Mouse (Mus musculus) embryo, embryonic 10.5 days (tissue): ENCODE data around the gene Gpr156.
"Not testable (repeated sequence)": the region's sequence is repeated elsewhere in the genome, so short reads cannot be mapped to it uniquely, and the experiment has no call there.

ENCODE experiments used
- DNase-seq: peaks from one replicate; pipeline ENCODE4 v3.0.0-alpha.2; 2015; ENCODE audit warnings: low spot score

The Gpr156 gene

GRCm38 (mm10) chr16:38001766-38002165, 85.5 kb downstream of the Gpr156 start:
- DNase-seq: no peak

- no peak for DNase-seq
These were observed 86.2 kb downstream of the Gpr156 start for GRCm38 (mm10) chr16:38002485-38002884.

- no peak for DNase-seq
These were observed 88.3 kb downstream of the Gpr156 start for GRCm38 (mm10) chr16:38004486-38005020.

GRCm38 (mm10) chr16:38005471-38005870, 89.2 kb downstream of the Gpr156 start:
- DNase-seq: no peak

GRCm38 (mm10) chr16:38008371-38008770, 92.1 kb downstream of the Gpr156 start:
- no peak for DNase-seq

- no peak for DNase-seq
These were observed 92.9 kb downstream of the Gpr156 start for GRCm38 (mm10) chr16:38009041-38009825.

- no peak for DNase-seq
These were observed 95.2 kb downstream of the Gpr156 start for GRCm38 (mm10) chr16:38011486-38011885.

- DNase-seq: no peak
These were observed 96.1 kb downstream of the Gpr156 start for GRCm38 (mm10) chr16:38012382-38012781.

GRCm38 (mm10) chr16:38012891-38013290, 96.6 kb downstream of the Gpr156 start:
- DNase-seq: peak; percentile 34

- no peak for DNase-seq
These were observed 98.7 kb downstream of the Gpr156 start for GRCm38 (mm10) chr16:38014951-38015350.

GRCm38 (mm10) chr16:38016928-38017524, 100.7 kb downstream of the Gpr156 start:
- no peak for DNase-seq

- DNase-seq: no peak
These were observed 101.7 kb downstream of the Gpr156 start for GRCm38 (mm10) chr16:38017958-38018376.

- no peak for DNase-seq
These were observed 116.3 kb downstream of the Gpr156 start for GRCm38 (mm10) chr16:38032644-38033043.

- no peak for DNase-seq
These were observed 116.8 kb downstream of the Gpr156 start for GRCm38 (mm10) chr16:38033071-38033470.

- DNase-seq: not testable (repeated sequence)
These were observed 121.8 kb downstream of the Gpr156 start for GRCm38 (mm10) chr16:38038101-38038500.

- no peak for DNase-seq
These were observed 125.9 kb downstream of the Gpr156 start for GRCm38 (mm10) chr16:38042160-38042559.

GRCm38 (mm10) chr16:38044551-38044950, 128.3 kb downstream of the Gpr156 start:
- DNase-seq: no peak

- no peak for DNase-seq
These were observed 131.7 kb downstream of the Gpr156 start for GRCm38 (mm10) chr16:38047781-38048558.
